Mouse (Mus musculus): ENCODE measurements at regions not wholly inside any gene's neighbourhood (a gene's known extent, or its start where the extent isn't known, plus 50 kb on each side); places are given as distances from the start of the nearest gene placed in this dataset.
"Not testable (repeated sequence)": the region's sequence is repeated elsewhere in the genome, so short reads cannot be mapped to it uniquely, and the experiment has no call there.

- TF ChIP-seq CTCF (conservative IDR thresholded peaks at IDR 0.05; ENCODE audit: insufficient read depth, insufficient read length, low read depth, low read length) (no peak), POLR2A (IDR thresholded peaks at IDR 0.05; ENCODE audit: low read depth, low read length) (no peak)
- H3K4me3 ChIP-seq (ENCODE audit: insufficient read depth, low read depth, low read length), result no peak overlapping the region
- H3K27ac ChIP-seq (ENCODE audit: insufficient read depth, low read depth, low read length), result no peak overlapping the region
- no peaks in the 10 kb centered on the region for H3K4me1 ChIP-seq (ENCODE audit: control insufficient read depth, insufficient read depth, low read length)
- H3K27me3 ChIP-seq (replicated peaks; ENCODE audit: control insufficient read depth, insufficient read depth, low read length), result no peaks in the 10 kb centered on the region; the same call in 1 of the 2 replicates
- no peaks in the 10 kb centered on the region for H3K36me3 ChIP-seq (ENCODE audit: control insufficient read depth, insufficient read depth, low read length)
- DNase-seq, result no peak
- 71% methylated on average over 3 of the region's 3 CpGs for WGBS
Observed at GRCm38 (mm10) chr14:100950681-100951119, 249.4 kb downstream of the Prr30 start.

- not testable (repeated sequence) for DNase-seq; H3K27me3 ChIP-seq (replicated peaks; ENCODE audit: control insufficient read depth, insufficient read depth, low read length); H3K4me3 ChIP-seq (ENCODE audit: insufficient read depth, low read depth, low read length); H3K36me3 ChIP-seq (ENCODE audit: control insufficient read depth, insufficient read depth, low read length); H3K4me1 ChIP-seq (ENCODE audit: control insufficient read depth, insufficient read depth, low read length); H3K27ac ChIP-seq (ENCODE audit: insufficient read depth, low read depth, low read length)
Observed at GRCm38 (mm10) chr14:100947625-100948024, 252.5 kb downstream of the Prr30 start.

GRCm38 (mm10) chr14:100937358-100937887 is 262.7 kb downstream of the Prr30 start:
- Histone ChIP-seq H3K36me3 (ENCODE audit: control insufficient read depth, insufficient read depth, low read length) (no peaks in the 10 kb centered on the region), H3K4me1 (ENCODE audit: control insufficient read depth, insufficient read depth, low read length) (no peaks in the 10 kb centered on the region), H3K27me3 (replicated peaks; ENCODE audit: control insufficient read depth, insufficient read depth, low read length) (no peaks in the 10 kb centered on the region), H3K4me3 (ENCODE audit: insufficient read depth, low read depth, low read length) (no peak overlapping the region), H3K27ac (ENCODE audit: insufficient read depth, low read depth, low read length) (no peak overlapping the region)
- WGBS, result 71% methylated on average over 2 of the region's 2 CpGs
- DNase-seq, result no peak
- no peak for TF ChIP-seq CTCF (conservative IDR thresholded peaks at IDR 0.05; ENCODE audit: insufficient read depth, insufficient read length, low read depth, low read length)
- no peak for TF ChIP-seq POLR2A (IDR thresholded peaks at IDR 0.05; ENCODE audit: low read depth, low read length)

GRCm38 (mm10) chr14:100934554-100934953 is 265.6 kb downstream of the Prr30 start:
- no peak for TF ChIP-seq CTCF (conservative IDR thresholded peaks at IDR 0.05; ENCODE audit: insufficient read depth, insufficient read length, low read depth, low read length)
- no peak for TF ChIP-seq POLR2A (IDR thresholded peaks at IDR 0.05; ENCODE audit: low read depth, low read length)

GRCm38 (mm10) chr14:100924880-100925279 is 275.2 kb downstream of the Prr30 start:
- WGBS, result 90% methylated on average over 6 of the region's 6 CpGs

More at GRCm38 (mm10) chr14:100934554-100934953, 265.6 kb downstream of the Prr30 start:
- 90% methylated on average over 7 of the region's 7 CpGs for WGBS
- Histone ChIP-seq H3K4me3 (ENCODE audit: insufficient read depth, low read depth, low read length) (no peak overlapping the region), H3K36me3 (ENCODE audit: control insufficient read depth, insufficient read depth, low read length) (no peaks in the 10 kb centered on the region), H3K4me1 (ENCODE audit: control insufficient read depth, insufficient read depth, low read length) (no peaks in the 10 kb centered on the region), H3K27me3 (replicated peaks; ENCODE audit: control insufficient read depth, insufficient read depth, low read length) (no peaks in the 10 kb centered on the region), H3K27ac (ENCODE audit: insufficient read depth, low read depth, low read length) (no peak overlapping the region)
- no peak for DNase-seq

GRCm38 (mm10) chr14:100900221-100900620 is 299.9 kb downstream of the Prr30 start:
- Histone ChIP-seq H3K27me3 (replicated peaks; ENCODE audit: control insufficient read depth, insufficient read depth, low read length) (no peaks in the 10 kb centered on the region), H3K4me3 (ENCODE audit: insufficient read depth, low read depth, low read length) (no peak overlapping the region), H3K36me3 (ENCODE audit: control insufficient read depth, insufficient read depth, low read length) (no peaks in the 10 kb centered on the region), H3K4me1 (ENCODE audit: control insufficient read depth, insufficient read depth, low read length) (no peaks in the 10 kb centered on the region), H3K27ac (ENCODE audit: insufficient read depth, low read depth, low read length) (no peak overlapping the region)
- TF ChIP-seq POLR2A (IDR thresholded peaks at IDR 0.05; ENCODE audit: low read depth, low read length) (no peak), CTCF (conservative IDR thresholded peaks at IDR 0.05; ENCODE audit: insufficient read depth, insufficient read length, low read depth, low read length) (no peak)
- DNase-seq, result no peak
- WGBS, result 39% methylated on average over 2 of the region's 2 CpGs

More at GRCm38 (mm10) chr14:100924880-100925279, 275.2 kb downstream of the Prr30 start:
- Histone ChIP-seq H3K4me3 (ENCODE audit: insufficient read depth, low read depth, low read length) (no peak overlapping the region), H3K27me3 (replicated peaks; ENCODE audit: control insufficient read depth, insufficient read depth, low read length) (no peaks in the 10 kb centered on the region), H3K4me1 (ENCODE audit: control insufficient read depth, insufficient read depth, low read length) (no peaks in the 10 kb centered on the region), H3K36me3 (ENCODE audit: control insufficient read depth, insufficient read depth, low read length) (no peaks in the 10 kb centered on the region), H3K27ac (ENCODE audit: insufficient read depth, low read depth, low read length) (no peak overlapping the region)
- no peak for DNase-seq
- TF ChIP-seq CTCF (conservative IDR thresholded peaks at IDR 0.05; ENCODE audit: insufficient read depth, insufficient read length, low read depth, low read length) (no peak), POLR2A (IDR thresholded peaks at IDR 0.05; ENCODE audit: low read depth, low read length) (no peak)

- no peaks in the 10 kb centered on the region for H3K36me3 ChIP-seq (ENCODE audit: control insufficient read depth, insufficient read depth, low read length)
- no peaks in the 10 kb centered on the region for H3K4me1 ChIP-seq (ENCODE audit: control insufficient read depth, insufficient read depth, low read length)
- H3K4me3 ChIP-seq (ENCODE audit: insufficient read depth, low read depth, low read length), result no peak overlapping the region
- 67% methylated on average over 3 of the region's 3 CpGs for WGBS
- H3K27ac ChIP-seq (ENCODE audit: insufficient read depth, low read depth, low read length), result no peak overlapping the region
- TF ChIP-seq POLR2A (IDR thresholded peaks at IDR 0.05; ENCODE audit: low read depth, low read length) (no peak), CTCF (conservative IDR thresholded peaks at IDR 0.05; ENCODE audit: insufficient read depth, insufficient read length, low read depth, low read length) (no peak)
- no peak for DNase-seq
- H3K27me3 ChIP-seq (replicated peaks; ENCODE audit: control insufficient read depth, insufficient read depth, low read length), result no peaks in the 10 kb centered on the region
Observed at GRCm38 (mm10) chr14:100899074-100899473, 301.1 kb downstream of the Prr30 start.
